Mouse (Mus musculus) left cerebral cortex, postnatal 14 days (tissue): ENCODE measurements around the gene Samm50. TPM values are rescaled to one million over a fixed set of nuclear protein-coding genes. Genes with fewer than 3 reads are reported as not detected.

Source experiments
- DNase-seq, 2 experiments: peaks; one replicate each; pipeline ENCODE4 v3.0.0; 2021 to 2022; ENCODE audit warnings: low spot score in 2 of 2, mixed read lengths in 1 of 2
- intact Hi-C: fragments of 180-260 bp; cut with DNase I; formaldehyde crosslinking; loops from one replicate; pipeline ENCODE4 v1.15.1; 2025
- total RNA-seq, 2 experiments: library from RNA; stranded (reverse); gene quantifications; 2 replicates each; pipeline ENCODE4 v1.2.3; 2021

Samm50 gene
- total RNA-seq, 2 experiments from 2014 or later = 87.9 to 94.6 TPM

- DNase-seq = peak; percentile 57 to 76
- intact Hi-C loops = no loop called here
Observed at GRCm38 (mm10) chr15:84231113-84231712, 39.2 kb downstream of the Samm50 start.

GRCm38 (mm10) chr15:84231721-84232561 is 39.9 kb downstream of the Samm50 start, which contains the start of gene Parvb:
Parvb (plus strand) TSS chr15:84232043.
- intact Hi-C loops = no loop called here
- peak; percentile 39 to 59 for DNase-seq

- intact Hi-C loops = no loop called here
Observed at GRCm38 (mm10) chr15:84232609-84233008, 40.6 kb downstream of the Samm50 start.

GRCm38 (mm10) chr15:84234794-84235581 is 42.9 kb downstream of the Samm50 start:
- intact Hi-C loops = no loop called here
- DNase-seq = no peak

More at GRCm38 (mm10) chr15:84232609-84233008, 40.6 kb downstream of the Samm50 start:
- DNase-seq = no peak

GRCm38 (mm10) chr15:84235646-84236045 is 43.6 kb downstream of the Samm50 start:
- intact Hi-C loops = no loop called here
- DNase-seq = no peak

- DNase-seq = no peak
- intact Hi-C loops = no loop called here
Observed at GRCm38 (mm10) chr15:84238552-84238951, 46.5 kb downstream of the Samm50 start.

GRCm38 (mm10) chr15:84238991-84239401 is 47.0 kb downstream of the Samm50 start:
- no peak for DNase-seq
- intact Hi-C loops = no loop called here

- no peak for DNase-seq
- intact Hi-C loops = no loop called here
Observed at GRCm38 (mm10) chr15:84241520-84241919, 49.5 kb downstream of the Samm50 start.

GRCm38 (mm10) chr15:84245104-84245503 is 53.1 kb downstream of the Samm50 start:
- DNase-seq = no peak
- intact Hi-C loops = no loop called here

GRCm38 (mm10) chr15:84246195-84246594 is 54.2 kb downstream of the Samm50 start:
- intact Hi-C loops = no loop called here

GRCm38 (mm10) chr15:84247309-84247708 is 55.3 kb downstream of the Samm50 start:
- intact Hi-C loops = no loop called here
- no peak for DNase-seq

More at GRCm38 (mm10) chr15:84246195-84246594, 54.2 kb downstream of the Samm50 start:
- no peak for DNase-seq

GRCm38 (mm10) chr15:84251227-84251626 is 59.2 kb downstream of the Samm50 start:
- DNase-seq = no peak

GRCm38 (mm10) chr15:84252645-84253044 is 60.6 kb downstream of the Samm50 start:
- DNase-seq = no peak
- intact Hi-C loops = no loop called here

More at GRCm38 (mm10) chr15:84251227-84251626, 59.2 kb downstream of the Samm50 start:
- intact Hi-C loops = no loop called here

GRCm38 (mm10) chr15:84253757-84254156 is 61.7 kb downstream of the Samm50 start:
- DNase-seq = no peak
- intact Hi-C loops = no loop called here

GRCm38 (mm10) chr15:84254387-84254786 is 62.3 kb downstream of the Samm50 start:
- DNase-seq = peak in 1 of 2 experiments; percentile 45
- intact Hi-C loops = no loop called here

- DNase-seq = no peak
- intact Hi-C loops = no loop called here
Observed at GRCm38 (mm10) chr15:84256254-84256850, 64.3 kb downstream of the Samm50 start.

GRCm38 (mm10) chr15:84256864-84257263 is 64.8 kb downstream of the Samm50 start:
- no peak for DNase-seq
- intact Hi-C loops = no loop called here

- DNase-seq = no peak
- intact Hi-C loops = no loop called here
Observed at GRCm38 (mm10) chr15:84258602-84259355, 66.7 kb downstream of the Samm50 start.
